8 mouse cellular contexts compared by ENCODE assay signal in genomic region chr5:89384204-89384603, GRCm38 (mm10).
DNase-seq lines count a peak whose midpoint lies in the region; ATAC-seq and TF ChIP-seq lines count a peak whose summit lies in the region.

No protein-coding gene starts in this region.

- H3K9ac ChIP-seq in neural tube, embryonic 15.5 days (replicated peaks): no peak overlapping the region

- no peaks in the 10 kb centered on the region for H3K4me1 ChIP-seq in neural tube, embryonic 15.5 days

- POLR2A ChIA-PET in Patski (lab: Charles Lee): no interaction called here

- H3K36me3 ChIP-seq in neural tube, embryonic 15.5 days: no peaks in the 10 kb centered on the region

- WGBS in neural tube, embryonic 15.5 days: 41% methylated on average over 5 of the region's 5 CpGs

- no peaks in the 10 kb centered on the region for H3K27me3 ChIP-seq in Patski
- H3K27me3 ChIP-seq in neural tube, embryonic 15.5 days (replicated peaks): no peaks in the 10 kb centered on the region

- no peak overlapping the region for H3K4me2 ChIP-seq in neural tube, embryonic 15.5 days

- CTCF ChIA-PET in Patski (lab: Charles Lee): interaction anchor here (1.3 to 1.4 kb wide), 2 partner anchors 455 to 593 kb away, joined by 3 to 8 read pairs; no protein-coding TSS in a partner anchor

- no peaks in the 10 kb centered on the region for H3K9me3 ChIP-seq in neural tube, embryonic 15.5 days (replicated peaks)

- in situ Hi-C loops in Patski (cut with MboI; ENCODE audit: low pct_unique_long_range_greater_than_20kb): loop anchor here (10.0 kb wide), 2 partner anchors 499 to 689 kb away; partner anchors contain the start of gene Slc4a4

- DNase-seq in kidney, adult 8-10 months: peak; percentile 14 to 32
- DNase-seq in kidney, postnatal 25 days: no peak
- DNase-seq in Patski (ENCODE audit: low read depth, low spot score): no peak
- DNase-seq in embryo, embryonic 11.5 days (ENCODE audit: low read depth, low spot score): peak; percentile 14
- DNase-seq in kidney, postnatal 4 days: peak; percentile 12 to 15
- no peak for DNase-seq in urinary bladder, postnatal 14 days (ENCODE audit: low spot score)
- no peak for DNase-seq in testis, postnatal 14 days (ENCODE audit: low spot score)

- ATAC-seq in Patski: peak; percentile 78
- ATAC-seq in neural tube, embryonic 15.5 days (ENCODE audit: low FRiP score): peak; percentile 84

- H3K27ac ChIP-seq in neural tube, embryonic 15.5 days (replicated peaks): no peak overlapping the region

- TF ChIP-seq CTCF in Patski (IDR thresholded peaks at IDR 0.05): peak; percentile 72

- no peak overlapping the region for H3K4me3 ChIP-seq in neural tube, embryonic 15.5 days (replicated peaks)

Comparison
In these comparisons a context has a peak if more than half of its experiments do, and no peak if none do; other contexts are left out.
1. DNase-seq: peak in kidney, adult 8-10 months (2 of 2), embryo, embryonic 11.5 days (single experiment) and kidney, postnatal 4 days (2 of 2); none in kidney, postnatal 25 days (0 of 2), Patski (single experiment), urinary bladder, postnatal 14 days (single experiment) and testis, postnatal 14 days (single experiment).